Mouse (Mus musculus): ENCODE measurements around the gene Pde4b.

DNA sequence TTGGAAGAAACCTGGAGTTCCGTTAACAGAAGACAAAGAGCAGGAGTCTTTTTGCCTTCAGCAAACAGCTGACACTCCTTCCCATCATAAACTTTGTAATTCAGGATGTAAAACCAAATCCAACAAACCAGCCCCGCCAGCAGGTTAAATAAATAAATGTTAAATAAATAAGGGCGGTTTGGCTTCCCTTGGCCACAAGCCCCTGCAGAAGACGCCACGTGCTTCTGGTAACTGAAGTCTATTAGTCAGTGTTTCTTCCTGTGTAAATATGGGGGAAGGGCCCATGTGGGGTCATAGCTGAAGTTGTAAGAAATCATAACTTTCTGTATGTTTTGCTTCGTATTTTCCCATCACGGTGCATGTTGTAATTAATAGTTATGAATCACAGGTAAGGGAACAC is 440.0 kb downstream of the Pde4b start:
- no peak for TF ChIP-seq ZC3H11A (IDR thresholded peaks at IDR 0.05; ENCODE audit: borderline replicate concordance, low read depth, low read length)
- no peak for TF ChIP-seq ZNF384 (IDR thresholded peaks at IDR 0.05; ENCODE audit: low read depth, low read length)
